Mouse (Mus musculus): ENCODE measurements around the gene Tmem30a. TPM values are rescaled to one million over a fixed set of nuclear protein-coding genes. Genes with fewer than 3 reads are reported as not detected.

The Tmem30a gene
- polyA plus RNA-seq (2012; rRNA removed): 33.3 and 59.6 TPM in 2 replicates

DNA sequence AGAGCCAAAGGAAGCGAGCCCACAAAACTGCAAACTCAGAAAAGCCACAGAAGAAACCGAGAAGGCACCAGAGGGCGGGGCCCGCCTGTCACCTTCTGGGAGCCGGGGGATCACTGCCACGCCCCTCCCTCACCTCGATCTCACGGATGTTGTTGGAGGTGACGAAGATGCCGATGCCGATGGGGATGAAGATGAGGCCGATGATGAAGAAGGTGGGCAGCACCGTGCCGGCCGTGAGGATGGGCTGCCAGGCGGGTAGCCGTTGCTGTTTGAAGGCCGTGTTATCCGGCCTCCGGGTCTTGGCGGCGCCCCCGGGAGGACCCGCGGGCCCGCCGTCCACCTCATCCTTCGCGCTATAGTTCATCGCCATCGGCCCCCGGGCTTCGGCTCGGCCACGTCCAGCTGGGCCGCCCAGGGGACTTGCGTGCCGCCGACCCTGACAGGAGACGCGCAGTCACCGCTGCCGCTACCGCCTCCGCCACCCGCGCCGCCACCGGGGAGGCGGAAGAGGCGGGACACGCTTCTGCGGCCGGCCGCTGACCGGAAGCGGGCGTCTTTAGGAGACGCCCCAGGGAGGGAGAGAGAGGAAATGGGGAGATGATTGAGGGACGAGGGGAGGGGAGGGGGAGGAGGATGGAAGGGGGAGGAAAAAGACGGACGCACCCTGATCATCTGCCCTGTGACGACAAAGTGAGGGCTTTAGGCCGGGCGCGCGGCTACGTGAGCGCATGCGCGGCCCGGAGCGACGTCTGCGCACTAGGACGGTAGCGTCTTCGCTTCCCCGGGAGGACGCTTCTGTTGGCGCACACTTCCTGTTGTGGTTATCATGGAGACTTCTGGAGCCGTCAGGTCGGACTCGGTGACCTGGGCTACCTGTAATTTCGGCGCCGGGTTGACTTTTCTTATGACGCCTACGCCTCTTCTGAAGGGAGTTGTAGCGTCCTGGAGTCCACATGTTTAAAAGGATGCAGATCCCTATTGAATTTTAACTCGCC, at the start of gene Tmem30a:
Tmem30a (minus strand) TSS at position 667 of the 995 bp plus-strand sequence.
- peak; percentile 56 for DNase-seq (ENCODE audit: low read depth)

DNA sequence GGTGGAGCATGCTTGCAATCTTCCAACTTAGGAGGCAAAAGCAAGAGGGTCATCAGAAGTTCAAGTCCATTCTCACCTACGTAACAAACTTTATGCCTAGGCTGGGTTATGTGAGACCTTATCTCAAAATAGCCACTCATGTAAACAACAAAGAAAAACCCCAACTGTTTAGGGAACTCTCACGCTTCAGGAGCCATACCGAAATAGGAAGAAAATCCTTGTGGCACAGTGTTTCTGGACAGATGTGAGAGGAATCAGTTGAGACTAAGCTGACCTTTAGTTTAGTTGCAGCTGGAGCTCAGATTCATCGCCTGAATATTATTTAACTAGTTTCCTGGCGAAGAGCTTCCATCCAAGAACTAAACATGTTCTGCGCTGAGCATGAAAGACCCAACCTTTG, 49.3 kb upstream of the Tmem30a start:
- no peak for DNase-seq (ENCODE audit: low read depth)

GRCm38 (mm10) chr9:79842028-79842427, 48.7 kb upstream of the Tmem30a start:
- DNase-seq (ENCODE audit: low read depth): no peak

GRCm38 (mm10) chr9:79831294-79831693, 38.0 kb upstream of the Tmem30a start:
- no peak for DNase-seq (ENCODE audit: low read depth)

DNA sequence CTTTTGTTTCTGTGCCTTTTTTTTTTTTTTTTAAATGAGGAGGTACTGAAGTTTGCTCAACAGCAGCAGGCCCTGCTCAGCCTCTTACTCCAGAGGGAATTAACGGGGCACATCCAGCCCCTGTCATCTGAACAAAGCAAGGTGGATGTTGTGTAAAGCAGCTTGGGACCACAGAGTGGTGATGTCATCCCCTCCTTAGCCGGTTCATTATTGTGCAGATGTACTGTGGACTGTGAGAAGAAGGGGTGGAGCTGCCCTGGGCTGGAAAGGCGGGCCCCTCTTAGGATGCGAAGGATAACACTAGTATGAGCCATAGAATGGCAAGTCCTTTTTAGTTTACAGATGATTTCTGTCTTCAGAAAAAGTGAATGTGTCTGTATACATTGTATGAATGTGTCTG, 37.6 kb upstream of the Tmem30a start:
- no peak for DNase-seq (ENCODE audit: low read depth)

DNA sequence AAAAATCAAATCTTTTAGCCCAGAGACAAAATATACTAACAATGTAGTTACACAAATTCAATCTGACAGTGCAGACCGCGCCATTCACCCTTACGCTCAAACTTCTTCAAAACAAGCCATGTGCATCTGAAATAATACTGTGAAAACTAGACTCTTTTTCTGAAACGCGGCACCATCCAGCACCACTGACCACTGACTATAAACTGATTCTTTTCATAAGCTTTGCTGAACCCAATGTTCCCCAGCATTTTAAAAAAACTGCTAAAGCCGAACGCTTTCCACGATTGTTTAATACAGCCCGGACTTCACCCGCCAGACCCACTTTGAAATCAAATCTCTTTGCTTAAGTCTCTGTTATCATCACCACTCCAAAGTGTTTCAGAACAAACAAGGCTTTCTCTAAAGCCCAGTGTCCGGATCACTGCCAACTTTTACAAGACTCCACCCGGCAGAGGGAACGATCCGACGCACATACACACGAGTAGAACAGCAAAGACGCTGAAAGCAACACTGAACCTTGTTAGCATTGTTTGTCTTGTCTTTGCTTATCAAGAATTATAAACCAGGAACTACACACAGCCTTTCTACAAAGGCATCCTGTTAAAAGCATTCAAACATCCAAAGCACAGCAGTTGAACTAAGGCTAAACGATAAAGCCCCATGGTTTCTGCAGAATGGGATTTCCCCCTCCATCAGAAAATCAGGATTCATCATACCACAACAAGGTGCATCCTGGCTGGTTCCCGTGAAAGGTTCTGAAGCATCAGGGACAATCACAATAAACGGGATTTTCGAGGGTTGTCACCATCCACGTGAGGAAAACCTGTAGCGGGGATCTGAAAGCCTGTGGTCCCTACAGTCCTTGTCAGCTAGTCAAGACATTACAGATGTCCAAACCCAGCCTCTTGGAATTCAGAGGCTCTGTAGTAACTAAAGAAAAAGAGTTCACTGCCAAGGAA, 36.8 kb upstream of the Tmem30a start:
- no peak for DNase-seq (ENCODE audit: low read depth)

DNA sequence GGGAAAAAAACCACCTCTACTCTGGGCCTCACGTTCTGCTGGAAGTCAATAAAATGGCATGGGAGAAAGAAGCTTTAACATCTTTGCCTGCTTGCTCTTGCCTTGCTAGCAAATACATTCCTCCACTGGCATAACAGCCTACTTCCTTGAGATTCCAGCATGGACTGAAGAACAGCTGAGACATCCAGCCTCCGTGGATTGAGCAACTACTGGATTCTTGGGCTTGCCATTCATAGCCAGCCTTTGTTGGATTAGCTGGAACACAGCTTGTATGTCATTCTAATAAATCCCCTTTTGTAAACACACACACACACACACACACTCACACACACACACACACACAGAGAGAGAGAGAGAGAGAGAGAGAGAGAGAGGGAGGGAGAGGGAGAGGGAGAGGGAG, 33.8 kb upstream of the Tmem30a start:
- DNase-seq (ENCODE audit: low read depth): no peak

GRCm38 (mm10) chr9:79825526-79825925, 32.2 kb upstream of the Tmem30a start:
- no peak for DNase-seq (ENCODE audit: low read depth)

GRCm38 (mm10) chr9:79823856-79824255, 30.5 kb upstream of the Tmem30a start:
- no peak for DNase-seq (ENCODE audit: low read depth)

GRCm38 (mm10) chr9:79823438-79823837, 30.1 kb upstream of the Tmem30a start:
- no peak for DNase-seq (ENCODE audit: low read depth)

DNA sequence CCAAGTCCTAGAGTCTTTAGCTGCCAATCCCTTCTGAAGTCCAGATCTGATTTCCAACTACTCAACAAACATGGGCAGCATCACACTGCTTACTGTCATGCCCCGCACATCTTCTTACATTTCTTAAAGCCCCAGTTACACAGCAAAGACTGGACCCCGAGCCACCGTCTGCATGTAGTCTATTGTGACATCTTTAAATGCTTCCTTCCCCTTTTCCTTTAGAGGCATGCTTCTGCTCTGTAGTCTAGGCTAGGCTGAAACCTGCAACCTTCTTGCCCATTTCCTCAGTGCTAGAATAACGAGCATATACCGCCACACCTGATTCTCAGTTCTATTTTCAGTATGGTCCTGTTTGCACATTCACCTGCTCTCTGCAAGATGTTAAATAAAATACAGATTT, 23.2 kb upstream of the Tmem30a start:
- no peak for DNase-seq (ENCODE audit: low read depth)

- no peak for DNase-seq (ENCODE audit: low read depth)
Observed at GRCm38 (mm10) chr9:79816013-79816412, 22.7 kb upstream of the Tmem30a start.

GRCm38 (mm10) chr9:79814592-79814991, 21.3 kb upstream of the Tmem30a start:
- no peak for DNase-seq (ENCODE audit: low read depth)

DNA sequence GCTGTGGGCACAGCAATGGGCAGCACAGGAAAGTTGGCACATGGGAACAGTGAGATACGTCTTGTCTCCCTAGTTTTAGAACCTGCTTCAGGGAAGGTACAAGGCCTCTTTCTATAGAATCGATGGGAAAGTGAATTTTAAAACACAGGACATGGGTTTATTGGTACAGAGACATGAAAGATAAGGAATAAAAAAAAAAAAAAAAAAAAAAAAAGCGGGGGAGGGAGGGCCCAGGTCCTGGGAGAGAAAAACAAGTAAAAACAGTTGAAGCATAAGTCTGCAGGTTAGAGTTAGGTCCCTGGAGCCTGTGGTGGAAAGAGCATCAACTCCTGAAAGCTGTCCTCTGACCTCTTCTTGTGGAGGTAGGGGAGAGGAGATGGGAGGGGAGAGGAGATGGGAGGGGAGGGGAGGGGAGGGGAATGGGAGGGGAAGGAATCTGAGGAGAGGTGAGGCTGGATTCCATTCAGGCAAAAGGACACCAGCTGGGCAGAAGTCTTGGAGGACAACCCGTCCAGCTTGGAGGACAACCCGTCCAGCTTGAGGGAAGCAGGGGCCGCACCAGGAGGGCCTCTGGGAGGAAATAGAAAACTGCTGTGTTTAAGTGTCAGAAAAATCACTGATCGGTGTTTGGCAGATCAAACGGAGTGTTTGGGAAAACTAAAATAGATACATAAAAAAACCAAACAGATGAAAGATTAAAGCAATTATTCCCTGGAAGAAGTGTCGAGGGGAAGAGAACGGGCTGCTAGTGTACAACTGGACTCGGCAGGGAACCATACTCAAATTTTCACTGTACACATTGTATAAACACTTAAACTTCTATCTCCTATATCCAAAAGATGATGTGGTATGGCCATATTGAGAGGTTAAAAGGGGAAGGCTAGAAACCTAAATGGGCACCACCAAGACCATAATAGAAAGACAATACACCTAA, 17.9 kb upstream of the Tmem30a start:
- DNase-seq (ENCODE audit: low read depth): no peak

DNA sequence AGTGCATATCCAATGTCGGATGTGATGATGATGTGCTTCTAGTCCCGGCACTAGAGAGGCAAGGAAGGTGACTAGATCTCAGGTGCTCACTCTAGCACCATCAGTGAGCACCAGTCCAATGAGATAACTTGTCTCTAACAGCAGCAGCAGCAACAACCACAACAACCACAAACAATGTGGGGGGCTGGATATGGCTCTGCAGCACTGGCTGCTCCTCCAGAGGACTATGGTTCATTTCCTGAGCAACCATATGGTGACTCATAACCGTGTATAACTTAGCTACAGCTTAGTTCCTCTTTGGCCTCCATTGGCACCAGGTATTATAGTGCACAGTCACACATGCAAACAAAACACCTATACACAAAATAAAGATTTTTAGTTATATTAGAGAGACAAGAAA, 17.2 kb upstream of the Tmem30a start:
- DNase-seq (ENCODE audit: low read depth): no peak

- DNase-seq (ENCODE audit: low read depth): no peak
Observed at GRCm38 (mm10) chr9:79809411-79809810, 16.1 kb upstream of the Tmem30a start.

DNA sequence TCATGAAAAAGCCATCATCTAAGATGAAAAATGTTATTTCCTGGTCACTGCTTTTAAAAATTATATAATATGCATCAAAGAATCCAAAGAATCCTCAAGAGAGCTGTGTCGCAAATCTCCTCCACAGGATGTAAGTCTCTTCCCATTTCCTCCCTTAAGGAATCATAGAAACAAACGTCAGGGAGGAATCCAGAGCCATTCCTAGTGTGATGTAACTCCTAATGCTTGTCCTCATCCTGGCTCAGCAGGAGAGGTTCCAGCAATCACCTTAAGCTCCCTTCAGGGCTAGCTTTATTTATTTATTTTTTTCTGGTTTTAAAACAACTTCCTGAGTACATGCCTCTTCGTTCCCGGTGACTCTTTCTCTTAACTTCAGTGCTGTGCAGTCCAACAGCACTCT, 13.9 kb upstream of the Tmem30a start:
- DNase-seq (ENCODE audit: low read depth): no peak

GRCm38 (mm10) chr9:79806317-79807075, 13.2 kb upstream of the Tmem30a start:
- DNase-seq (ENCODE audit: low read depth): no peak

DNA sequence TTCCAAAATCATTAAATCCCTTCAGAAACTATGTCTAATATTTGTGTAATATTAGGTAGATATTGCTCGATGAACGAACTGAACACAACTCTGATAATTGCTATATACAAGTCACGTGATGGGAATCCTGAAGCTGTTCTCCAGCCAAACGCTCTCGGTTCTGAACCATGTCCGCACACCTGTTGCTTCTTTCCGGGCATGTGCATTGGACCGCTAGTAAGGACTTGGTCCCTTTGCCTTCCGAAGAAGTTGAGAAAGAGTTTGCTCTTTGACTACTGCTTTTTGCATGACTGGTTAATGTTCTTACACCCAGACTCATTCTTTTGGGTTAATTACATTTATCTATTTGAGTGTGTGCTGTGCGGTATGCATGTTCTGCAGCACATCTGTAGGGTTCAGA, 12.1 kb upstream of the Tmem30a start:
- no peak for DNase-seq (ENCODE audit: low read depth)

DNA sequence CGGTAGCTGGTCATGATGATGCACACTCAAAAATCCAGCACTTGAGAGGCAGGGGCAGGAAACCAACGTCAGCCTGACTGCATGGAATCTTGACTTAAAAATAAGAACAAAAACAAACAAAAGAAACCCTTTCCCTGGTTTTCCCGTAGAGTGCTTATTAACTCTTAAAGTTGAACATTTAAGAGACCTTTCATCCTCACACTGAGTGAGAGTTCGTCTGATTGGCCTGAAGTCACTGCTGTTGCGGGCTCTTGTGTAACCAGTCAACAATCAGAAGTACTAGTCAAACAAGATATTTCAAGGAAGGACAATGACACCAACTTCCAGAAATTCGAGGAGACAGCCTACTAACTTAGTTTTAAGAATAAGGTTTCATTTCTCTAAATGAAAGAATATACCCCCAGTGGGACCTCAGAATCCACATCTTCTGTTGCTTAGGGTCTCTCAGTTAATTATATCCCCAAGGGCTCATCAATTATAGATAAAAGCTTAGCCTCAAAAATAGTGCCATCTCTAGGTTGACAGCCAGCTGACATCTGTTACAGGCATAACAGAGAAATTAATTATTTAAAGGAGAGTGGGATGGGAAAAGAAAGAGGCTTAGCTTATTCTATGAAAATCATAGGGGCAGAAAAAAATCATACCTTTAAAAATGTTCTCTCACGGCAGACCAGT, 3.3 kb upstream of the Tmem30a start:
- DNase-seq (ENCODE audit: low read depth): no peak

All from gonadal fat pad, adult 2 months (tissue).